Mouse (Mus musculus): Measurements from ENCODE around the gene Ina. TPM values are rescaled to one million over a fixed set of nuclear protein-coding genes. Genes with fewer than 3 reads are reported as not detected.
"Not testable (repeated sequence)": the region's sequence is repeated elsewhere in the genome, so short reads cannot be mapped to it uniquely, and the experiment has no call there.

Ina gene
- polyA plus RNA-seq, 1 experiment from 2014 or later: 491 TPM

DNA sequence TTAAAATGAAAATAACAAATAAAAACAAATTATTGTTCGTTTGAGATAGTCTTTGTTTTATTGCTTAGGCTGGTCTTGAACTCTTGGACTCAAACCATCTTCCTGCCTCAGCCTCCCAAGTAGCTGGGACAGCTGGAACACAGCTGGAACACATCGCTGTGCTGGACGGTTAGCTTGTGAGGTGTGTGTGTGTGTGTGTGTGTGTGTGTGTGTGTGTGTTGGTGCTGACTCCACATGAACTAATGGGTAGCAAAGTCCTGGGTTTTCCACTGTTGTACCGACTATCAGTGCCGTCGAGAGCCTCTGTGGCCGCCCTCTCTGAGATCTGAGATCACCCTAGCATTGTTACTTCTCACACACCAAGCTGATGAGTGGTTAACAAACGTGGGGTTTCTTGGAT, 38.5 kb upstream of the Ina start:
- H3K9me3 ChIP-seq (replicated peaks): no peaks in the 10 kb centered on the region
- no peak overlapping the region for H3K9ac ChIP-seq (replicated peaks)
- no peaks in the 10 kb centered on the region for H3K27me3 ChIP-seq (replicated peaks)
- no peak for ATAC-seq (ENCODE audit: low FRiP score)
- H3K4me3 ChIP-seq (replicated peaks): no peak overlapping the region
- H3K4me1 ChIP-seq: peaks cover 13% of the 10 kb centered on the region
- H3K4me2 ChIP-seq: no peak overlapping the region
- 85% methylated on average over 8 of the region's 8 CpGs for WGBS
- H3K27ac ChIP-seq (replicated peaks): no peak overlapping the region
- H3K36me3 ChIP-seq: no peaks in the 10 kb centered on the region

DNA sequence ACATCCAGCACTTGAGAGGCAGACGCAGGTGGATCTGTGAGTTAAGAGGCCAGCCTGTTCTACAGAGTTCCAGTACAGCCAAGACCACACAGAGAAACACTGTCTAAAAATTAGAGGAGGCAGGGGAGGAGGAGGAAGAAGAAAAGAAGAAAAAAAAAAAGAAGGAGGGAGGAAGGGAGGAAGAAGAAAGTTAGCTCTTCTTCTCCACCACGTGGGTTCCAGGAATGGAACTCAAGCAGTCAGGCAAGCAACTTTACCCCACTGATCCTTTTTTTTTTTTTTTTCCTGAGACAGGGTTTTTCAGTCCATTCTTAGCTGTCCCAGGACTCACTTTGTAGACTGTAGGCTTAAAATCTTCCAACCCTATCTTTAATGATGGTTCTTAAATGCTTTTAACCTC, 37.8 kb upstream of the Ina start:
- no peak overlapping the region for H3K9ac ChIP-seq (replicated peaks)
- no peaks in the 10 kb centered on the region for H3K9me3 ChIP-seq (replicated peaks)
- WGBS: 72% methylated on average over 2 of the region's 2 CpGs
- H3K4me2 ChIP-seq: no peak overlapping the region
- peaks cover 5% of the 10 kb centered on the region for H3K4me1 ChIP-seq
- H3K27ac ChIP-seq (replicated peaks): no peak overlapping the region
- no peaks in the 10 kb centered on the region for H3K36me3 ChIP-seq
- H3K27me3 ChIP-seq (replicated peaks): no peaks in the 10 kb centered on the region
- ATAC-seq (ENCODE audit: low FRiP score): no peak
- H3K4me3 ChIP-seq (replicated peaks): no peak overlapping the region

DNA sequence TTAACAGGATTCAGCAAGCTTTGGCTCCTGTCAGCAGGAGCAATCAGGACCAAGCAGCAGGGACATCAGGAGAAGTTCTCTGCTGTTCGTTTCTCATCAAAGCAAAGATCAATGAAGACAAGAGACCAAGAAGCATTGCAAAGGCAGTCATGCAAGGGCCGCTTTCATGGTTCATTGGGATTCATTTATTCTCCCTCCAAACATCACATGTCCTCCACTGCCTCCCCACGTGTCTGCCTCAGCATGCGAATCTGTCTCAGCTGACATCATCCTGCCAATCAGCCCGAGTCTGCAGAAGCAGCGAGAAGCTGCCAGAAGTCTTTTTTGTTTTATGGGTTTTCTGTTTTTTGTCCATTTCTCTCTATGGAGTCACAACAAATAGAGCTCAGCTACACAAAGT, 37.0 kb upstream of the Ina start:
- Histone ChIP-seq H3K4me1 (no peaks in the 10 kb centered on the region), H3K4me2 (no peak overlapping the region), H3K9me3 (replicated peaks) (no peaks in the 10 kb centered on the region), H3K4me3 (replicated peaks) (no peak overlapping the region), H3K9ac (replicated peaks) (no peak overlapping the region), H3K36me3 (no peaks in the 10 kb centered on the region), H3K27ac (replicated peaks) (no peak overlapping the region), H3K27me3 (replicated peaks) (no peaks in the 10 kb centered on the region)
- no peak for ATAC-seq (ENCODE audit: low FRiP score)
- 24% methylated on average over 6 of the region's 6 CpGs for WGBS

DNA sequence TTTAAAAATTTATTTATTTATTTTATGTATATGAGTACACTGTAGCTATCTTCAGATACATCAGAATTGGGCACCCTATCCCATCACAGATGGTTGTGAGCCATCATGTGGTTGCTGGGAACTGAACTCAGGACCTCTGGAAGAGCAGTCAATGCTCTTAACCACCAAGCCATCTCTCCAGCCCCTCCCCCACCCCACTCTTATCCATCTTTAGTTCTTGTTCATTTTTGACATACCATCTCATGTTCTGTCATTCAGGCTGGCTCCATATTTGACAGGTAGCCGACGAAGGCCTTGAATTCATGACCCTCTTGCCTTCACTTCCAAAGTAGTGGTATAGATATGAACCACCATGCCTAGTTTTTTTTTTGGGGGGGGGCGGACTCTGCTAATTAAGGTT, 36.4 kb upstream of the Ina start:
- not testable (repeated sequence) for H3K36me3 ChIP-seq; H3K4me3 ChIP-seq (replicated peaks); H3K27ac ChIP-seq (replicated peaks); ATAC-seq (ENCODE audit: low FRiP score); H3K27me3 ChIP-seq (replicated peaks); H3K4me1 ChIP-seq; H3K9me3 ChIP-seq (replicated peaks); H3K4me2 ChIP-seq; H3K9ac ChIP-seq (replicated peaks)
- 97% methylated on average over 3 of the region's 3 CpGs for WGBS

DNA sequence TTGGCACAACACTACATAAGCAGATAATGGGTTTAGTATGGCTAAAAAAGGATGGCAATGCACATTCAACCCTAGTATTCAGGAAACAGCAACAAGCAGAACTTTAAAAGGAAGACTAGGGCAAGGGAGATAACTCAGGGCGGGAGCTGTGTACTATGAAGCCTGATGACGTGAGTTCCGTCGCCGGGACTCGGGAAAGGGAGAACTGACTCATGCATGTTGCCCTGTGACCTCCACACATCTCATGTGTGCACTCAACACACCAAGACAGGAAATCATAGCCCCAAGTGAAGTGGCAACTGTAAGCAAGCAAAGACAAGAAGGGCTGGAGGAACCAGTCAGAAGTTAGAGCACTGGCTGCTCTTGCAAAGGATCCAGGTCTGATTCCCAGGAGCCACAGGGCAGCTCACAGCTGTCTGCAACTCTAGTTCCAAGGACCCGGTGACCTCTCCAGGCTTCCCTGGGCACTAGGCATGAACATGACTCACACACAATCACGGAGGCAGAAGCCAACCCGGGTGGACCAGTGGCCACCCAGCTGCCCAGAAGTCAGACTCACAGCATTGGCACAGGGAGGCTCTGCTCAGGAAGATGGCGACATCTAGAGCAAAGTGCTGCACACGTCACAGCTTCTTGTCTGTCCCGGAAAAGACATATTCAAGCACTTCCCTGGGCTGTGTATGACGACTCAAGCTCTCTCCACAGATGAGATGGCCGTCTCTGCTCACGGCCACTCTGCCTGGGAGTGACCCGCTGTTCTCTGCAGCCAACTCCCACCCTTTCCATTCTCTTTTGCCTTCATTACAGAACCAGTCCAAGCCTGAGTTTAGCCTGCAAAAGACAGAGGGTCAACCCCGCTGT, 35.3 kb upstream of the Ina start:
- Histone ChIP-seq H3K9ac (replicated peaks) (no peak overlapping the region), H3K9me3 (replicated peaks) (no peaks in the 10 kb centered on the region), H3K4me2 (no peak overlapping the region), H3K4me3 (replicated peaks) (no peak overlapping the region), H3K27ac (replicated peaks) (no peak overlapping the region), H3K27me3 (replicated peaks) (no peaks in the 10 kb centered on the region), H3K4me1 (0 out of 2 replicates have a peak, but pooled peaks cover 2% of the 10 kb centered on the region), H3K36me3 (no peaks in the 10 kb centered on the region)
- WGBS: 87% methylated on average over 17 of the region's 17 CpGs
- no peak for ATAC-seq (ENCODE audit: low FRiP score)

DNA sequence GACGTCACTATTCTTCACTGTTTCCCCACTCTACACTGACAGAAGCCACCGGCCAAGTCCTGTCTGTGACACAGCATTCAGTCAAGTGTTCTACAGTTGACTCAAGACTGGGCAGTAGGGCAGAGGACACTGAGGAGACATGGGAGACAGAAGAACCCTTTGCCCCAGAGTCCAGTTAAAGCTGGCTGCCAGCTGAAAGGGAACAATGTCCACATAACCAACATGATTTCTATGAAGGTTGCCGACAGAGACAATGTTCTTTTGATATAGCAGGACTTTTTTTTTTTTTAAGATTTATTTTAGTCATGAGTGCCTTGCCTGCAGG, 34.8 kb upstream of the Ina start:
- WGBS: 72% methylated on average over 3 of the region's 3 CpGs
- ATAC-seq (ENCODE audit: low FRiP score): no peak
- no peaks in the 10 kb centered on the region for H3K36me3 ChIP-seq

DNA sequence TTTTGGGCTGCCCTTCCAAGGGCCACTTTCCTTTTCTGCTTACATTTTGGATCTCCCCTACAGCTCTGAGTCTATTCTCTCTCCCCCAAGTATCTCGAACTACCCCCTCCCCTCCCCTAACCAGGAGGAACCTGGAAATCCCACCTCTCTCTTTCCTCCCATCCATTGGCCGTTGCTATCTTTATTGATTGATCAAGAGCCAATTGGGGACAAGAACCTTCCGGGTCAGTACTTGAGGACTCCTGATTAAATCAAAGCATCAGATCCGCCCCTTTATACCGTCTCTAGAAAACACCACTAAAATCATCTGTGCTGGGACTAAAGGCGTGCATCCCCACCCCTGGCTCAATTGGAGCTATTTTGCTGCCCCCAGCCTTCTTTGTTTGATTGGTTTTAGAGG, 33.0 kb upstream of the Ina start:
- Histone ChIP-seq H3K4me1 (0 out of 2 replicates have a peak, but pooled peaks cover 2% of the 10 kb centered on the region), H3K27ac (replicated peaks) (no peak overlapping the region), H3K4me3 (replicated peaks) (no peak overlapping the region), H3K4me2 (no peak overlapping the region), H3K36me3 (no peaks in the 10 kb centered on the region), H3K27me3 (replicated peaks) (no peaks in the 10 kb centered on the region), H3K9ac (replicated peaks) (no peak overlapping the region), H3K9me3 (replicated peaks) (no peaks in the 10 kb centered on the region)
- 34% methylated on average over 6 of the region's 6 CpGs for WGBS
- no peak for ATAC-seq (ENCODE audit: low FRiP score)

More for the DNA sequence above, 34.8 kb upstream of the Ina start:
- Histone ChIP-seq H3K9me3 (replicated peaks) (no peaks in the 10 kb centered on the region), H3K9ac (replicated peaks) (no peak overlapping the region), H3K27me3 (replicated peaks) (no peaks in the 10 kb centered on the region), H3K4me1 (0 out of 2 replicates have a peak, but pooled peaks cover 2% of the 10 kb centered on the region), H3K4me2 (no peak overlapping the region), H3K27ac (replicated peaks) (no peak overlapping the region), H3K4me3 (replicated peaks) (no peak overlapping the region)

DNA sequence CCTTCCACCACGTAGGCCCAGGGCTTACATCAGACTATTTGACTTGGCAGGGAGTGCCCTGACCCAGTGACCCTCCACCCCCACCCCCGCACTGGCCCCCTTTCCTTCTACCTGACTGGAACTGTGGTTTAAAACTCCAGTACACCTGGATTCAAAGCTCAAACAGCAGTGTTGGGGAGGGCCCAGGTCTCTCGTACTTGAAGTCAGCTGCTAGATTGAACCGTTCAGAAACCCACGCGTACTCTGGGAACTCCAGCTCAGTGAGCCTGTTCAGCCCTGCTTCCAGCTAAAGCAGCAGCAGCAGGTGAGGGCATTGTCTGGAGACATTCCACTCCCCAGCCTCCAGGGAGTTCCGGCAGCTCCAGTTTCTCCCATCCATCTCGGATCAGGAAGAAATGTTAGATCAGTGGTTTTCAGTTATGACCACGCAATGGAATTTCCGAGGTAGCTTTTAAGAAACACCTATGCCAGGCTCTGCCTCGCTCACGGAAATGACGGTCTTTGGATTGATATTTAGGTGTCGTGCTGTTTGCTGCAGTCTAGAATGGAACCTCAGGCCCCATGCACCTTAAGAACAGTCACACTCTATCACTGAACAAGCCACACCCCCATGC, 31.0 kb upstream of the Ina start:
- 59% methylated on average over 14 of the region's 14 CpGs for WGBS
- Histone ChIP-seq H3K36me3 (no peaks in the 10 kb centered on the region), H3K4me1 (peaks cover 7% of the 10 kb centered on the region; the same call in 1 of the 2 replicates), H3K4me3 (replicated peaks) (no peak overlapping the region), H3K27me3 (replicated peaks) (no peaks in the 10 kb centered on the region), H3K9ac (replicated peaks) (no peak overlapping the region), H3K4me2 (no peak overlapping the region), H3K9me3 (replicated peaks) (no peaks in the 10 kb centered on the region), H3K27ac (replicated peaks) (no peak overlapping the region)
- no peak for ATAC-seq (ENCODE audit: low FRiP score)

DNA sequence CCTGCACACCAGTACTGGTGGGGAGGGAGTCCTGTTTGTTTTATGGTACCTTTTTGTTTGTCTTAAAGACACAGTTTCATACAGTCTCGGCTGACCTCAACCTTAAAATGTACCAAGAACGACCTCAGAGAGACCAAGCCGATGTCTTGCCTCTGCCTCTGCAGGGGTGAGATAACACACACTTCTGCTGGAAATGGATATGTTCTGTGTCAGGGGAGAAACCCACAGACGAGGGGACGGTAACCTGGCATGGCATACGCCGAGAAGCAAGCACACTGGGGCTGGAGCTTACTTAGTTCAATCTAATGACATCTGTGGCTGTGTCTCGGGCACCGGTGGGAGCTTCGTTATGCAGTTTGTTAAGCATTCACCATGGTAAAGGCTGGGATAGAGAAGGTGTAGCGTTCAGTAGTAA, 30.5 kb upstream of the Ina start:
- H3K36me3 ChIP-seq: no peaks in the 10 kb centered on the region
- no peak overlapping the region for H3K27ac ChIP-seq (replicated peaks)
- H3K9me3 ChIP-seq (replicated peaks): no peaks in the 10 kb centered on the region
- ATAC-seq (ENCODE audit: low FRiP score): no peak
- peaks cover 12% of the 10 kb centered on the region; the same call in 1 of the 2 replicates for H3K4me1 ChIP-seq
- WGBS: 44% methylated on average over 11 of the region's 11 CpGs
- H3K9ac ChIP-seq (replicated peaks): no peak overlapping the region
- no peak overlapping the region for H3K4me2 ChIP-seq
- no peaks in the 10 kb centered on the region for H3K27me3 ChIP-seq (replicated peaks)
- H3K4me3 ChIP-seq (replicated peaks): no peak overlapping the region

DNA sequence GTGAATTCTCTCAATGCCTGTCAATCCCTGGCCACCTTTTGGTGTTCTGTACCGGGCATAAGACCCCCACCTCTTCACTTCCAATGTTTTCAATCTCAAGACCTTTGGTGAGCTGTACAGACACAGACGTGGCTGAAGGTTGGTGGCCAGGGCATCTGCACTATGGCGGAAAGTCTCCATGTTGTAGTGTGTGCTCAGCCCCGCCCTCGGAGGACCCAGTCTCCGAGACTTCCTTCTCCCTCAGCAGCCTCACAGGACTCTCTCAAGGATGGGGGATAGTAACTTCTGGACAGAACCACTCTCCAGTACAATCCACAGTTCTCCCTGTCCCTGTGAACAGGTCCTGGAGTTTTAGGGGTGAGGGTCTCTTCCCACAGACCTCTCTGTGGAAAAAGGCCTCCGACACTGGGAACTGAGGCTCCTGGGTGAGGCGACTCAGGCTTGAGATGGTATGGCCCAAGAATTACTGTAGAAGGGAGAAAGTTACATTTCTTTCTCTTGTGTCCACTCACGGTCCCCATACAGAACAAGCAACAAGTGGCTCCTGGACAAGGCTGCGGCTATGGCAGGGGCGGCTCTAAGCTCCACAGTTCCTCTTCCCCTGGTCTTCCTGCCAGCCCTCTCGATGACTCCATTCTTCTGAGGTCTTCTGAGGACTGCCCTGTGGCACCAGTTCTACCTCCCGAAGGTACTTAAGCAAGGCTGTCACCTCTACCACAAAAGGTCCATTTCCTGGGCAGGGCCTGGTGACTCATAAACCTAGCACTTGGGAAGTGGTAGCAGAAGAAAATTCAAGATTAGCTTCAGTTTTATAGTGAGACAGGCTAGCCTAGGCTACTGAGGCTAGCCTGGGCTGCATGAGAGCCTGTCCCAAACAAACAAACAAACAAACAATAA, 29.5 kb upstream of the Ina start:
- Histone ChIP-seq H3K4me2 (no peak overlapping the region), H3K4me1 (peaks cover 16% of the 10 kb centered on the region; the same call in 1 of the 2 replicates), H3K27me3 (replicated peaks) (no peaks in the 10 kb centered on the region), H3K9ac (replicated peaks) (no peak overlapping the region), H3K36me3 (no peaks in the 10 kb centered on the region), H3K4me3 (replicated peaks) (no peak overlapping the region), H3K27ac (replicated peaks) (no peak overlapping the region), H3K9me3 (replicated peaks) (no peaks in the 10 kb centered on the region)
- ATAC-seq (ENCODE audit: low FRiP score): no peak
- 87% methylated on average over 13 of the region's 13 CpGs for WGBS

DNA sequence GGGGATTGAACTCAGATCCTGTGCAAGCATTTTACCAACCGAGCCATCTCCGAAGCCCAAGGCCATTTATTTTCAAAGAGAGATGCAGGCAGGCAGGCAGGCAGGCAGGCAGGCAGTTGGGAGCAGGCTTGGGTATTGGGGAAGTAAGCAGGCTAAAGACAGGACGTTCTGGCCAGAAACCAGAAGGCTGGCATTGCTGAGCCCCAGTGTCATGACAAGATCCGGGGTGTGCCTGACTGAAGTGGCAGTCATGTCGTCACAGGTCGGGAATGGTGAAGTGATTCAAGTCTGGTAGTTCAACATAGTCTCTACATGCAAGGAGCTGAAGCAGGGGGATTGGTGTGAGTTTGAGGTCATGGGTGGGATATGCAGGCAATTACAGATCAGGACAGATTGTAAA, 26.9 kb upstream of the Ina start:
- WGBS: 85% methylated on average over 6 of the region's 6 CpGs
- no peak for ATAC-seq (ENCODE audit: low FRiP score)
- Histone ChIP-seq H3K4me1 (peaks cover 18% of the 10 kb centered on the region; the same call in 1 of the 2 replicates), H3K4me3 (replicated peaks) (no peak overlapping the region), H3K9me3 (replicated peaks) (no peaks in the 10 kb centered on the region), H3K27me3 (replicated peaks) (no peaks in the 10 kb centered on the region), H3K4me2 (no peak overlapping the region), H3K27ac (replicated peaks) (no peak overlapping the region), H3K9ac (replicated peaks) (no peak overlapping the region), H3K36me3 (no peaks in the 10 kb centered on the region)
